Mouse (Mus musculus): ENCODE measurements around the gene Col6a3. TPM values are rescaled to one million over a fixed set of nuclear protein-coding genes. Genes with fewer than 3 reads are reported as not detected.

Col6a3 gene
- polyA plus RNA-seq, 1 experiment from 2014 or later = 86.3 TPM

- no peak overlapping the region for H3K27ac ChIP-seq
- no peak overlapping the region for H3K9ac ChIP-seq
- no peak for ATAC-seq (ENCODE audit: low FRiP score, low read depth)
- no peak overlapping the region for H3K4me3 ChIP-seq
- H3K36me3 ChIP-seq = peaks cover 80% of the 10 kb centered on the region
- no peaks in the 10 kb centered on the region for H3K9me3 ChIP-seq
- WGBS = 92% methylated on average over 4 of the region's 4 CpGs
- no peak overlapping the region for H3K4me2 ChIP-seq (replicated peaks)
- H3K27me3 ChIP-seq = no peaks in the 10 kb centered on the region
- peaks cover 14% of the 10 kb centered on the region for H3K4me1 ChIP-seq
Observed at GRCm38 (mm10) chr1:90793368-90793767, 50.4 kb downstream of the Col6a3 start.

GRCm38 (mm10) chr1:90790925-90791324, 52.8 kb downstream of the Col6a3 start:
- H3K36me3 ChIP-seq = peaks cover 74% of the 10 kb centered on the region

GRCm38 (mm10) chr1:90789506-90789905, 54.3 kb downstream of the Col6a3 start:
- WGBS = 82% methylated on average over 6 of the region's 6 CpGs
- Histone ChIP-seq H3K27ac (no peak overlapping the region), H3K4me1 (peaks cover 10% of the 10 kb centered on the region), H3K36me3 (peaks cover 73% of the 10 kb centered on the region), H3K4me2 (replicated peaks) (no peak overlapping the region), H3K4me3 (no peak overlapping the region), H3K9me3 (no peaks in the 10 kb centered on the region), H3K27me3 (no peaks in the 10 kb centered on the region), H3K9ac (no peak overlapping the region)
- ATAC-seq (ENCODE audit: low FRiP score, low read depth) = no peak

More at GRCm38 (mm10) chr1:90790925-90791324, 52.8 kb downstream of the Col6a3 start:
- Histone ChIP-seq H3K27me3 (no peaks in the 10 kb centered on the region), H3K4me3 (no peak overlapping the region), H3K4me1 (peaks cover 14% of the 10 kb centered on the region), H3K27ac (no peak overlapping the region), H3K4me2 (replicated peaks) (no peak overlapping the region), H3K9me3 (no peaks in the 10 kb centered on the region), H3K9ac (no peak overlapping the region)
- no peak for ATAC-seq (ENCODE audit: low FRiP score, low read depth)
- 93% methylated on average over 4 of the region's 4 CpGs for WGBS

GRCm38 (mm10) chr1:90780446-90780845, 63.3 kb downstream of the Col6a3 start:
- H3K9ac ChIP-seq = no peak overlapping the region
- H3K4me2 ChIP-seq (replicated peaks) = no peak overlapping the region
- H3K27me3 ChIP-seq = no peaks in the 10 kb centered on the region
- no peaks in the 10 kb centered on the region for H3K9me3 ChIP-seq
- no peak overlapping the region for H3K27ac ChIP-seq
- H3K36me3 ChIP-seq = peaks cover 74% of the 10 kb centered on the region
- WGBS = 100% methylated on average over 1 of the region's 1 CpGs
- H3K4me1 ChIP-seq = peaks cover 5% of the 10 kb centered on the region
- no peak for ATAC-seq (ENCODE audit: low FRiP score, low read depth)
- H3K4me3 ChIP-seq = no peak overlapping the region

- WGBS = 92% methylated on average over 7 of the region's 7 CpGs
- no peak overlapping the region for H3K4me3 ChIP-seq
- H3K9ac ChIP-seq = no peak overlapping the region
- peaks cover 12% of the 10 kb centered on the region for H3K4me1 ChIP-seq
- no peak overlapping the region for H3K27ac ChIP-seq
- no peak overlapping the region for H3K4me2 ChIP-seq (replicated peaks)
- no peaks in the 10 kb centered on the region for H3K9me3 ChIP-seq
- H3K36me3 ChIP-seq = peaks cover 72% of the 10 kb centered on the region
- no peaks in the 10 kb centered on the region for H3K27me3 ChIP-seq
- ATAC-seq (ENCODE audit: low FRiP score, low read depth) = no peak
Observed at GRCm38 (mm10) chr1:90779072-90779471, 64.7 kb downstream of the Col6a3 start.

- peaks cover 75% of the 10 kb centered on the region for H3K36me3 ChIP-seq
- H3K27me3 ChIP-seq = no peaks in the 10 kb centered on the region
- H3K4me3 ChIP-seq = no peak overlapping the region
- peaks cover 24% of the 10 kb centered on the region for H3K4me1 ChIP-seq
- H3K27ac ChIP-seq = peak overlapping the region; percentile 84
- peak; percentile 96 for ATAC-seq (ENCODE audit: low FRiP score, low read depth)
- H3K9ac ChIP-seq = 0 out of 2 replicates have a peak overlapping the region, but pooled peaks have one; percentile 40
- H3K4me2 ChIP-seq (replicated peaks) = peak overlapping the region; percentile 40
- H3K9me3 ChIP-seq = no peaks in the 10 kb centered on the region
- WGBS = 7% methylated on average over 10 of the region's 10 CpGs
Observed at GRCm38 (mm10) chr1:90775477-90776241, 68.1 kb downstream of the Col6a3 start.

- H3K9me3 ChIP-seq = no peaks in the 10 kb centered on the region
- no peak overlapping the region for H3K9ac ChIP-seq
- peaks cover 73% of the 10 kb centered on the region for H3K36me3 ChIP-seq
- ATAC-seq (ENCODE audit: low FRiP score, low read depth) = no peak
- WGBS = 55% methylated on average over 4 of the region's 4 CpGs
- peaks cover 29% of the 10 kb centered on the region for H3K4me1 ChIP-seq
- H3K27me3 ChIP-seq = no peaks in the 10 kb centered on the region
- no peak overlapping the region for H3K4me2 ChIP-seq (replicated peaks)
- no peak overlapping the region for H3K4me3 ChIP-seq
- H3K27ac ChIP-seq = 0 out of 2 replicates have a peak overlapping the region, but pooled peaks have one; percentile 33
Observed at GRCm38 (mm10) chr1:90771172-90771571, 72.6 kb downstream of the Col6a3 start.

GRCm38 (mm10) chr1:90770027-90770426, 73.7 kb downstream of the Col6a3 start:
- 79% methylated on average over 7 of the region's 7 CpGs for WGBS

GRCm38 (mm10) chr1:90769301-90769700, 74.5 kb downstream of the Col6a3 start:
- Histone ChIP-seq H3K36me3 (peaks cover 74% of the 10 kb centered on the region), H3K9me3 (no peaks in the 10 kb centered on the region; the same call in 1 of the 2 replicates), H3K4me2 (replicated peaks) (no peak overlapping the region), H3K4me3 (no peak overlapping the region), H3K27ac (no peak overlapping the region), H3K9ac (no peak overlapping the region), H3K27me3 (no peaks in the 10 kb centered on the region), H3K4me1 (peaks cover 16% of the 10 kb centered on the region)
- 71% methylated on average over 7 of the region's 7 CpGs for WGBS
- no peak for ATAC-seq (ENCODE audit: low FRiP score, low read depth)

More at GRCm38 (mm10) chr1:90770027-90770426, 73.7 kb downstream of the Col6a3 start:
- Histone ChIP-seq H3K9me3 (no peaks in the 10 kb centered on the region; the same call in 1 of the 2 replicates), H3K27me3 (no peaks in the 10 kb centered on the region), H3K4me3 (no peak overlapping the region), H3K36me3 (peaks cover 71% of the 10 kb centered on the region), H3K4me1 (peaks cover 19% of the 10 kb centered on the region), H3K9ac (no peak overlapping the region), H3K4me2 (replicated peaks) (no peak overlapping the region), H3K27ac (no peak overlapping the region)
- ATAC-seq (ENCODE audit: low FRiP score, low read depth) = no peak

- 85% methylated on average over 4 of the region's 4 CpGs for WGBS
Observed at GRCm38 (mm10) chr1:90758091-90758673, 85.6 kb downstream of the Col6a3 start.

GRCm38 (mm10) chr1:90753869-90754563, 89.8 kb downstream of the Col6a3 start:
- H3K9ac ChIP-seq = no peak overlapping the region
- no peaks in the 10 kb centered on the region for H3K27me3 ChIP-seq
- 47% methylated on average over 17 of the region's 17 CpGs for WGBS
- H3K4me3 ChIP-seq = no peak overlapping the region
- no peak overlapping the region for H3K27ac ChIP-seq
- H3K4me1 ChIP-seq = peaks cover 35% of the 10 kb centered on the region
- H3K9me3 ChIP-seq = no peaks in the 10 kb centered on the region
- no peak overlapping the region for H3K4me2 ChIP-seq (replicated peaks)
- ATAC-seq (ENCODE audit: low FRiP score, low read depth) = no peak; the same call in 1 of the 2 replicates
- no peaks in the 10 kb centered on the region for H3K36me3 ChIP-seq

More at GRCm38 (mm10) chr1:90758091-90758673, 85.6 kb downstream of the Col6a3 start:
- Histone ChIP-seq H3K4me3 (no peak overlapping the region), H3K4me1 (peaks cover 12% of the 10 kb centered on the region), H3K9me3 (no peaks in the 10 kb centered on the region), H3K27ac (no peak overlapping the region), H3K27me3 (no peaks in the 10 kb centered on the region), H3K36me3 (no peaks in the 10 kb centered on the region; the same call in 1 of the 2 replicates), H3K4me2 (replicated peaks) (no peak overlapping the region), H3K9ac (no peak overlapping the region)
- no peak for ATAC-seq (ENCODE audit: low FRiP score, low read depth)

- no peaks in the 10 kb centered on the region for H3K36me3 ChIP-seq
- peaks cover 35% of the 10 kb centered on the region for H3K4me1 ChIP-seq
- no peak overlapping the region for H3K4me3 ChIP-seq
- H3K9me3 ChIP-seq = no peaks in the 10 kb centered on the region
- H3K27me3 ChIP-seq = no peaks in the 10 kb centered on the region
- no peak for ATAC-seq (ENCODE audit: low FRiP score, low read depth)
- no peak overlapping the region for H3K27ac ChIP-seq
- H3K4me2 ChIP-seq (replicated peaks) = no peak overlapping the region
- 52% methylated on average over 4 of the region's 4 CpGs for WGBS
- H3K9ac ChIP-seq = no peak overlapping the region
Observed at GRCm38 (mm10) chr1:90751221-90751620, 92.5 kb downstream of the Col6a3 start.

All from limb, embryonic 13.5 days (tissue).